Mouse (Mus musculus) brain, embryonic 14.5 days (tissue): Measurements from ENCODE around the gene Ahdc1.

Experiments
- CTCF ChIP-seq: fragments of 200-500 bp; IDR thresholded peaks from 2 replicates; pipeline ENCODE4 v1.5.1; 2012; ENCODE audit warnings: inconsistent platforms, mild to moderate bottlenecking, moderate library complexity, borderline replicate concordance; ENCODE audit not compliant: insufficient read depth, insufficient read length; ENCODE audit errors: extremely low read depth
- POLR2A ChIP-seq: fragments of 200-500 bp; IDR thresholded peaks from 2 replicates; pipeline ENCODE4 v1.6.1; 2012; ENCODE audit warnings: mild to moderate bottlenecking, inconsistent platforms, borderline replicate concordance; ENCODE audit not compliant: poor library complexity, insufficient read depth, insufficient read length, severe bottlenecking; ENCODE audit errors: extremely low read depth

- no peak for TF ChIP-seq CTCF
- TF ChIP-seq POLR2A = no peak
Measured at GRCm38 (mm10) chr4:133003316-133004018, 7.6 kb upstream of the Ahdc1 start.
